Mouse (Mus musculus) 416B (cell line): ENCODE measurements at regions not wholly inside any gene's neighbourhood (a gene's known extent, or its start where the extent isn't known, plus 50 kb on each side); places are given as distances from the start of the nearest gene placed in this dataset.

ENCODE experiments used
- DNase-seq: peaks from one replicate; pipeline ENCODE4 v3.0.0; 2011; ENCODE audit warnings: low read depth

DNA sequence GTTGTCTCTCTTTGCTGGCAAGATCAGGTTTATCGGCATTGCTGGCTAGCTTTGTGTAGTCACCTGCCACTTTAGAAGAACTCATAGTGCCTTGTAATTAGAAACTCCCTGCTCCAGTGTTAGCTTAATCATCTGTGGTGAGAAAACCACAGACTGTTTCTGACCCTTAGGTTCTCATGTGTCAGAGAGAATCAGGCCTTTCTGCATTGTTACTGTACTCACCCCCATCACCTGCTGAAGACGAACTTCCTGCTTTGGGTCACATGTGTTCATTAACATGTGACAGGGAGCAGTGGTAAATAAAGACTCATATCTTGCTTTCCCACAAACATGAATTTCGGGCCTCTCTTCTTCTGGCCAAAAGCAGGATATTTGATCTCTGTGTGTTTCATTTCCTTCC, 102.6 kb downstream of the Cnga2 start:
- DNase-seq = peak; percentile 64

- DNase-seq = peak; percentile 60
Measured at GRCm38 (mm10) chrX:72094631-72095030, 103.0 kb downstream of the Cnga2 start.

DNA sequence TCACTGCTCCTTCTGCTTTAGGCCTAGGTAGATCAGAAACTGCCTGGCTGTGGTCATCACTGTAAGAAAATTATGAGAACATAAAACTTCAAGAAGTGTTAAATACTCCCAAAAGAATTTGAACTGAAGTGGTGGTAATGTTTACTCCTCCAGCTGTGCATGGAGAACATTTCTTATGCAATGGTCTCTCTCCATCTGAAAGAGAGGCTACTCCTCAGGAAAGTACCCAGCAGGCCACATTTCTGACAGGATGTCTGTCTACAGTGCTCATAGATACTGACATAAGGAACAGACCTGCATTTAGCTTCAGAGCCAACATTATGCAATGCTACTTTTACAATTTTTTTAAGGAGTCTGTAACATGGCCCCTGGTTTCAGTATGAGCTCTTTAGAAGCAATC, 79.9 kb upstream of the Magea4 start:
- DNase-seq = no peak

- DNase-seq = no peak
Measured at GRCm38 (mm10) chrX:72169146-72169545, 52.7 kb upstream of the Magea4 start.
